Mouse (Mus musculus) small intestine, adult 2 months (tissue): ENCODE measurements around the gene Hint1. TPM values are rescaled to one million over a fixed set of nuclear protein-coding genes. Genes with fewer than 3 reads are reported as not detected.

Source experiments
- H3K27ac ChIP-seq: fragments of 200-500 bp; 2 replicates; pipeline ENCODE4 v1.5.1; 2012; ENCODE audit warnings: low read depth, low read length, control low read depth, inconsistent platforms; ENCODE audit not compliant: insufficient read depth
- H3K27me3 ChIP-seq: fragments of 200-500 bp; 2 replicates; pipeline ENCODE4 v1.6.1; 2012; ENCODE audit warnings: mild to moderate bottlenecking, moderate library complexity, low read length, inconsistent platforms; ENCODE audit not compliant: control insufficient read depth, insufficient read depth
- H3K36me3 ChIP-seq: fragments of 200-500 bp; 2 replicates; pipeline ENCODE4 v1.6.1; 2012; ENCODE audit warnings: mild to moderate bottlenecking, low read length, control low read depth, inconsistent platforms; ENCODE audit not compliant: control insufficient read depth, insufficient read depth
- H3K4me1 ChIP-seq: fragments of 200-500 bp; 2 replicates; pipeline ENCODE4 v1.6.1; 2012; ENCODE audit warnings: low read length, inconsistent platforms, mixed read lengths; ENCODE audit not compliant: control insufficient read depth, insufficient read depth, insufficient read length
- H3K4me3 ChIP-seq: fragments of 200-500 bp; 2 replicates; pipeline ENCODE4 v1.5.1; 2012; ENCODE audit warnings: low read depth, mild to moderate bottlenecking, control low read depth, inconsistent platforms, low read length, moderate library complexity
- CTCF ChIP-seq: fragments of 200-500 bp; IDR thresholded peaks from 2 replicates; pipeline ENCODE4 v1.5.1; 2012; ENCODE audit warnings: low read depth, mild to moderate bottlenecking, control low read depth, inconsistent platforms, low read length, moderate library complexity, mixed read lengths; ENCODE audit not compliant: insufficient replicate concordance, insufficient read length; ENCODE audit errors: extremely low read depth
- POLR2A ChIP-seq: fragments of 200-500 bp; IDR thresholded peaks from 2 replicates; pipeline ENCODE4 v1.6.1; 2012; ENCODE audit warnings: low read depth, mild to moderate bottlenecking, control low read depth, inconsistent platforms, low read length, moderate library complexity
- WGBS: fragments of 180-500 bp; shearing (Covaris S2); methylation state at CpG from one replicate; pipeline ENCODE4 v1.1.7; 2018; 5-methylcytosine and 5-hydroxymethylcytosine counted together
- polyA plus RNA-seq: library from polyadenylated mRNA; depleted of rRNA; stranded (reverse); fragments of >200 nt; gene quantifications from 2 replicates; pipeline ENCODE4 v1.2.3, GENCODE M21; 2012

Gene Hint1
- polyA plus RNA-seq, 1 experiment, result 593 TPM

DNA sequence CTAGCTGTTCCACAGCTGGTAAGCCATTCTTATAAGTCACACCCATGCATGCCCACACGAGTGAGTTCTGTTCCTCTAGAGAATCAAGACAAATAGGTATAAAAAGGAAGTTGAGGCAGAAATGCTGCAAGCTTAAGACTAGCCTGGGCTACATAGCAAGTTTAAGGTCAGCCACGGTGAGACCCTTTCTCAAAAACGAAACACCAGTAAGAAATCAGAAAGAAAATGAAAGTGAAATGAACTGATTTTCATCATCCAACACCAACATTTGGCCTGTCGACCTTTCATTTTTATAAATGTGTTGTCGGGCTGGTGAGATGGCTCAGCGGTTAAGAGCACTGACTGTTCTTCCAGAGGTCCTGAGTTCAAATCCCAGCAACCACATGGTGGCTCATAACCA lies 12.7 kb downstream of the Hint1 start:
- WGBS, result 43% methylated on average over 6 of the region's 6 CpGs
- no peak overlapping the region for H3K27ac ChIP-seq
- no peaks in the 10 kb centered on the region for H3K27me3 ChIP-seq
- H3K36me3 ChIP-seq, result peaks cover 4% of the 10 kb centered on the region
- no peak for TF ChIP-seq CTCF
- no peak for TF ChIP-seq POLR2A
- H3K4me1 ChIP-seq, result no peaks in the 10 kb centered on the region
- H3K4me3 ChIP-seq, result no peak overlapping the region

DNA sequence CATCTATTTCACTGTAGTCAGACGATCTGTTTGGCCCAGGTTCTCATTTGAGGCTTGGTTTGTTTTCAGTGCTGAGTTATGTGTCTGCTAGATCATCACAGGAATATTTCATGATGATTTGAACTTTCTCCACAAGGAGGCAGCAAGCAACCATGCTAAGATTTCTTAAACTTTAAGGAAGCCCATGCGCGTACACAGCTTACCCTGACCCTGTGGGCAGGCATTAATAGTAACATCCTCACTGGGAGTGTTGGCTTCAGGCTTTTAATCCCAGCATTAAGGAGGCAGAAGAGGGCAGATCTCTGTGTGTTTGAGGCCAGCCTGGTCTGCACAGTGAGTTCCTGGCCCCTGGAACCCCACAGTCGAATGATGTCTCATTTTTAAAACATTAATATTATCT lies 13.3 kb downstream of the Hint1 start:
- Histone ChIP-seq H3K4me3 (no peak overlapping the region), H3K27ac (no peak overlapping the region), H3K36me3 (no peaks in the 10 kb centered on the region)

DNA sequence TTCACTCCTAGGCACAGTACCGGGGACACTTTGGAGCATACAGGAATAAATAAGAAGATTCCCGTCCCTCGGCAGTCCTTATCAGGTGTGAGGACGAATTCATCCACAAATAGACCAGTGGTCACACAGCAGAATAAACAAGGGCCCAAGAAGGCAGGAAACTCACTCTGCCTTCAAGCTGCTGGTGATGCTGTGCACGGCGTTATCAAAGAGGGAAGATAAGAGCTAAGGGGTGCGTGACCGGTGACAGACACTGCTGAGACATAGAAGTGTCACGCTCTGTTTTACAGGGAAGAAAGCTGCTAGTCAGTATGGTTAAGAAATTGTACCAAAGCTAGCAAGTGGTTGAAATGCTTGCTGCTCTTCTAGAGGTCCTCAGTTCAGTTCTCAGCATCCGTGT lies 13.7 kb downstream of the Hint1 start:
- no peak overlapping the region for H3K27ac ChIP-seq
- 45% methylated on average over 10 of the region's 10 CpGs for WGBS
- H3K4me1 ChIP-seq, result no peaks in the 10 kb centered on the region
- no peaks in the 10 kb centered on the region for H3K36me3 ChIP-seq
- H3K27me3 ChIP-seq, result no peaks in the 10 kb centered on the region
- no peak overlapping the region for H3K4me3 ChIP-seq
- TF ChIP-seq CTCF, result no peak
- TF ChIP-seq POLR2A, result no peak

More for the DNA sequence above, 13.3 kb downstream of the Hint1 start:
- no peaks in the 10 kb centered on the region for H3K4me1 ChIP-seq
- 30% methylated on average over 4 of the region's 4 CpGs for WGBS
- TF ChIP-seq CTCF, result peak; percentile 49; the same call in 1 of the 2 replicates
- TF ChIP-seq POLR2A, result no peak
- no peaks in the 10 kb centered on the region for H3K27me3 ChIP-seq

DNA sequence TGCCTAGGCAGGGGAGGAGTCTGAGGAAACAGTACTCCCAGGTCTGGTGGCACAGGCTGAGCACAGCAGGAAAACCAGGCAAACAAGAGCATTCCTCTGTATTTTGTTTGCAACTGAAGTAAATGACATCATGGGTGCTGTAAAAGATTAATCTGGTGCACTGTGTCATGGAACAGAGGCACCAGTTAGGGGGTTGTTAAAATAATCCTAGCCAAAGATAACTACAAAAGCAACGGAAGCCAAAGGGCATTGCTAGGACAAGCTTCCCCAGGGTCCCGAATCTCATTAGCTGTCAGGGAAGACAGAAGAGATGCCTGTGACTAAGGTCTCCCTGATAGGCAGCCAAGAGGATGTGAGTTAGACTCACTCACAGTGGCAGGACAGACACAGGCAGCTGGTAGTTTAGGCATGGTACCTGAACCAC lies 14.9 kb downstream of the Hint1 start:
- TF ChIP-seq POLR2A, result no peak
- no peak for TF ChIP-seq CTCF
- 13% methylated on average over 2 of the region's 2 CpGs for WGBS
- Histone ChIP-seq H3K27ac (no peak overlapping the region), H3K4me1 (no peaks in the 10 kb centered on the region), H3K36me3 (no peaks in the 10 kb centered on the region), H3K27me3 (no peaks in the 10 kb centered on the region), H3K4me3 (no peak overlapping the region)

DNA sequence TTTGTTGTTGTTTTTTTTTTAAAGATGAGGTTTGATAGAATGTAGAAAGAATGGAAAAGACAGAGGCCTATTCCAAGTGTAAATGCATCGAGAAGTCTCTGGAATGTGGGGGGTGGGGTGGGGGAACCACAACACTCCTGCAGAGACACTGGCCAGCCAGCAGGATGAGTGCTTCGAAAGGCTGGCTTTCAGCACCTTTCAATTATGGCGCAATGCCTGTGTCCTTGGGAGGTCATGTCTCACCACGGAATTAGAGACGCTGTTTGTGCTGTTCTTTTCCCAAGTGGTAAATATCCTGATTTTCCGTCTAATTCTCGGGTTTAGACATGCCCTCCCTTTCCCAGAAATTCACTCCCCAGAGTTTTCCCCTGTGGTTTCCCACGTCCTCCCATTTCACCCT lies 16.5 kb downstream of the Hint1 start:
- H3K4me3 ChIP-seq, result no peak overlapping the region
- 78% methylated on average over 8 of the region's 8 CpGs for WGBS
- H3K36me3 ChIP-seq, result no peaks in the 10 kb centered on the region
- H3K4me1 ChIP-seq, result no peaks in the 10 kb centered on the region
- TF ChIP-seq CTCF (no peak), POLR2A (no peak)
- H3K27ac ChIP-seq, result peak overlapping the region; percentile 47; the same call in 1 of the 2 replicates
- H3K27me3 ChIP-seq, result no peaks in the 10 kb centered on the region

DNA sequence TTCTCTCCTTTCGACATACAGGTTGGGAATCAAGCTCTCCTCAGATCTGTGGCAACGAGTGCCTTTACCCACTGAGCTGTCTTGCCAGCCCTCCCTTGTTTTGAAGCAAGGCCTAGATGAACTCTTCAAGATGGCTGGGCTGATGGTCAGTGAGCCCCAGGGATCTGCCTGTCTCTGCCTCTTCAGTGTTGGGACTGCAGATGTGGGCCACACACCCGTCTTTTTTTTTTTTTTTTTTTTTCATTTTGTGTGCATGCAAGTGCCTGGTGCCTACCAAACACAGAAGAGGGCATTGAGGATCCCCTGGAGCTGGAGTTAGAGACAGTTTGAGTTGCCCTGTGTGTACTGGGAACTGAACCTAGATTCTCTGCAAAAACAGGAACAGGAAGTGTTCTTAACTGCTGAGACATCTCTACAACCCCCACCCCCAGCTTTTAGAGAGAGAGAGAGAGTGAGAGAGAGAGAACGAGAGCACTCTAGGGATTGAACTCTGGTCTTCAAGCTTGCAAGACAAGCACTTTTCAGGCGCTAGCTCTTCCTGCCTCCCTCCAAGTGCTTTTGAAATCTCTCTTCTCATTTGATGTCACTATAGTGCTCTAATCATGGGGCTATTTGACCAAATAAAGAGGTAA lies 18.1 kb downstream of the Hint1 start:
- 69% methylated on average over 5 of the region's 5 CpGs for WGBS
- H3K27ac ChIP-seq, result peak overlapping the region; percentile 74

DNA sequence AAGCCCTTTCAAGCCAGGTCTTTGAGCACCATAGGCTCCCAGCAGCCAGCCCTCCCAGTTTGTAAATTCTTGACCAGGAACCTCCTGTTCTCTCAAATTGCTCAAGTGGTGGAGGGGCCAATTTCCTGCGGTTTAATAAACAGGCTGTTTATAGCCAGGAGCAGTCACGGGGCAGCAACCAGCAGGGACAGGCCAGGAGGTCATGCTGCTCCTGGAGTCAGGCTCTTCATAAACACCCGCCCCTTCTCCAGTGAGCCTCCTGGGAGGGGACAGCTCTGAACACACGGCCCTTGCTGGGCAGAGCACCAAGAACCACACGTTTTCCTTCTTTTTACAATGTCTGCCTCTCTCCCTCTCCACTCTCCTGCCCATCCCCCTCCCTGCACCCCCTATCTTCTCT lies 18.8 kb downstream of the Hint1 start:
- 28% methylated on average over 5 of the region's 5 CpGs for WGBS
- Histone ChIP-seq H3K27ac (peak overlapping the region; percentile 74), H3K4me3 (no peak overlapping the region), H3K27me3 (no peaks in the 10 kb centered on the region), H3K4me1 (no peaks in the 10 kb centered on the region), H3K36me3 (no peaks in the 10 kb centered on the region)
- TF ChIP-seq CTCF, result no peak
- no peak for TF ChIP-seq POLR2A

More for the DNA sequence above, 18.1 kb downstream of the Hint1 start:
- Histone ChIP-seq H3K27me3 (no peaks in the 10 kb centered on the region), H3K36me3 (no peaks in the 10 kb centered on the region), H3K4me3 (no peak overlapping the region), H3K4me1 (no peaks in the 10 kb centered on the region)
- TF ChIP-seq CTCF, result no peak
- no peak for TF ChIP-seq POLR2A
